Mouse (Mus musculus) forebrain, postnatal 0 days (tissue): ENCODE results near the gene Ehmt1. TPM values are rescaled to one million over a fixed set of nuclear protein-coding genes. Genes with fewer than 3 reads are reported as not detected.

ENCODE experiments used
- ATAC-seq: fragments of 200-750 bp; cut with Nextera tagmentation; 2 replicates; pipeline ENCODE4 v1.8.0; 2017; ENCODE audit warnings: mild to moderate bottlenecking, moderate library complexity
- DNase-seq: peaks from one replicate; pipeline ENCODE4 v3.0.0-alpha.2; 2015
- H3K27ac ChIP-seq: fragments of 300-500 bp; sonication (generic); 2 replicates; pipeline ENCODE4 v1.5.1; 2014; ENCODE audit warnings: low read depth, mild to moderate bottlenecking, antibody characterized with exemption, low read length, moderate library complexity, mixed read lengths
- H3K27me3 ChIP-seq: fragments of 300-500 bp; sonication (generic); 2 replicates; pipeline ENCODE4 v1.6.1; 2014; ENCODE audit warnings: mild to moderate bottlenecking, low read length, mixed read lengths; ENCODE audit not compliant: insufficient read depth
- H3K36me3 ChIP-seq: fragments of 300-500 bp; sonication (generic); 2 replicates; pipeline ENCODE4 v1.6.1; 2014; ENCODE audit warnings: mild to moderate bottlenecking, moderate library complexity; ENCODE audit not compliant: insufficient read depth
- H3K4me1 ChIP-seq: fragments of 300-500 bp; sonication (generic); 2 replicates; pipeline ENCODE4 v1.6.1; 2014; ENCODE audit warnings: antibody characterized with exemption; ENCODE audit not compliant: insufficient read depth
- H3K4me2 ChIP-seq: fragments of 300-500 bp; sonication (generic); 2 replicates; pipeline ENCODE4 v1.6.1; 2014; ENCODE audit warnings: low read depth, mild to moderate bottlenecking, moderate library complexity
- H3K4me3 ChIP-seq: fragments of 300-500 bp; sonication (generic); 2 replicates; pipeline ENCODE4 v1.5.1; 2014; ENCODE audit warnings: low read depth, low read length, mixed read lengths
- H3K9ac ChIP-seq: fragments of 300-500 bp; sonication (generic); 2 replicates; pipeline ENCODE4 v1.6.1; 2014; ENCODE audit warnings: mild to moderate bottlenecking
- H3K9me3 ChIP-seq: fragments of 300-500 bp; sonication (generic); 2 replicates; pipeline ENCODE4 v1.6.1; 2016; ENCODE audit warnings: low read length
- CTCF ChIP-seq: sonication (generic); IDR thresholded peaks from 2 replicates; pipeline ENCODE4 v1.5.1; 2016; ENCODE audit warnings: antibody characterized with exemption, control low read depth, low read depth
- whole genome bisulfite sequencing: fragments of 180-500 bp; shearing (Covaris S2); extraction: QIAGEN DNeasy Blood & Tissue Kit; methylation state at CpG from one replicate; pipeline ENCODE4 v1.1.7; 2014; 5-methylcytosine and 5-hydroxymethylcytosine counted together
- polyA plus RNA-seq: library from polyadenylated mRNA; unstranded; fragments of >200 nt; fragmentation: Nextera tagmentation; extraction: Ambion mirVana; gene quantifications from 2 replicates; pipeline ENCODE4 v1.2.1, GENCODE M21; 2015
- total RNA-seq: library from RNA; depleted of rRNA; stranded (reverse); fragments of >200 nt; gene quantifications from 2 replicates; pipeline ENCODE4 v1.2.3, GENCODE M21; 2014

The Ehmt1 gene
- total and polyA plus RNA-seq, 2 experiments from 2014 or later: 72.1 to 89.4 TPM

- H3K9ac ChIP-seq: no peak overlapping the region
- H3K4me2 ChIP-seq: no peak overlapping the region
- H3K36me3 ChIP-seq: no peaks in the 10 kb centered on the region
- DNase-seq: no peak
- WGBS: 81% methylated on average over 11 of the region's 11 CpGs
- ATAC-seq: no peak
- TF ChIP-seq CTCF: no peak
- no peaks in the 10 kb centered on the region for H3K4me1 ChIP-seq
- no peaks in the 10 kb centered on the region for H3K27me3 ChIP-seq
- H3K27ac ChIP-seq: no peak overlapping the region
- H3K9me3 ChIP-seq: no peaks in the 10 kb centered on the region
- H3K4me3 ChIP-seq: no peak overlapping the region
Observed at GRCm38 (mm10) chr2:24775951-24776587, 143.3 kb downstream of the Ehmt1 start.

GRCm38 (mm10) chr2:24774832-24775231 is 144.6 kb downstream of the Ehmt1 start:
- no peaks in the 10 kb centered on the region for H3K9me3 ChIP-seq
- no peak overlapping the region for H3K4me3 ChIP-seq
- no peak overlapping the region for H3K9ac ChIP-seq
- H3K27ac ChIP-seq: no peak overlapping the region
- H3K4me1 ChIP-seq: no peaks in the 10 kb centered on the region
- H3K4me2 ChIP-seq: no peak overlapping the region
- DNase-seq (no peak), ATAC-seq (no peak)
- WGBS: 69% methylated on average over 7 of the region's 7 CpGs
- TF ChIP-seq CTCF: no peak
- no peaks in the 10 kb centered on the region for H3K36me3 ChIP-seq
- no peaks in the 10 kb centered on the region for H3K27me3 ChIP-seq

GRCm38 (mm10) chr2:24770861-24771260 is 148.6 kb downstream of the Ehmt1 start:
- no peaks in the 10 kb centered on the region for H3K27me3 ChIP-seq
- no peaks in the 10 kb centered on the region for H3K4me1 ChIP-seq
- H3K27ac ChIP-seq: no peak overlapping the region
- peak; percentile 18; the same call in 1 of the 2 replicates for ATAC-seq
- H3K4me3 ChIP-seq: no peak overlapping the region
- TF ChIP-seq CTCF: no peak
- WGBS: 53% methylated on average over 4 of the region's 4 CpGs
- H3K9me3 ChIP-seq: no peaks in the 10 kb centered on the region
- no peak overlapping the region for H3K9ac ChIP-seq
- no peak overlapping the region for H3K4me2 ChIP-seq
- H3K36me3 ChIP-seq: no peaks in the 10 kb centered on the region
- DNase-seq: no peak

- DNase-seq (peak; percentile 93), ATAC-seq (peak; percentile 91)
- Histone ChIP-seq H3K4me2 (peak within 1 kb of the TSS; percentile 77), H3K27me3 (peaks cover 3% of the 10 kb centered on the region; the same call in 1 of the 2 replicates), H3K4me3 (peak within 1 kb of the TSS; percentile 82), H3K9me3 (no peaks in the 10 kb centered on the region), H3K9ac (peak within 1 kb of the TSS; percentile 84), H3K4me1 (no peaks in the 10 kb centered on the region; the same call in 1 of the 2 replicates), H3K36me3 (peaks cover 9% of the 10 kb centered on the region), H3K27ac (peak within 1 kb of the TSS; percentile 83)
- no peak for TF ChIP-seq CTCF
- 1% methylated on average over 42 of the region's 42 CpGs for WGBS
Observed at GRCm38 (mm10) chr2:24763115-24763557, 156.3 kb downstream of the Ehmt1 start, which contains the start of gene Cacna1b. Cacna1b (minus strand) TSS chr2:24763152.

- H3K27ac ChIP-seq: peak overlapping the region; percentile 83
- peak overlapping the region; percentile 84 for H3K9ac ChIP-seq
- no peak for TF ChIP-seq CTCF
- 3% methylated on average over 52 of the region's 52 CpGs for WGBS
- H3K4me2 ChIP-seq: peak overlapping the region; percentile 77
- peaks cover 3% of the 10 kb centered on the region; the same call in 1 of the 2 replicates for H3K27me3 ChIP-seq
- peak; percentile 51 for DNase-seq
- H3K4me3 ChIP-seq: peak overlapping the region; percentile 82
- H3K36me3 ChIP-seq: peaks cover 13% of the 10 kb centered on the region
- H3K9me3 ChIP-seq: no peaks in the 10 kb centered on the region
- H3K4me1 ChIP-seq: no peaks in the 10 kb centered on the region; the same call in 1 of the 2 replicates
- ATAC-seq: peak; percentile 71
Observed at GRCm38 (mm10) chr2:24762446-24762960, 156.9 kb downstream of the Ehmt1 start.

- Histone ChIP-seq H3K9me3 (no peaks in the 10 kb centered on the region), H3K4me2 (peak overlapping the region; percentile 77), H3K36me3 (peaks cover 13% of the 10 kb centered on the region), H3K9ac (peak overlapping the region; percentile 84), H3K4me1 (no peaks in the 10 kb centered on the region; the same call in 1 of the 2 replicates), H3K27me3 (peaks cover 3% of the 10 kb centered on the region; the same call in 1 of the 2 replicates), H3K27ac (peak overlapping the region; percentile 83), H3K4me3 (peak overlapping the region; percentile 82)
- 0% methylated on average over 35 of the region's 35 CpGs for WGBS
- TF ChIP-seq CTCF: no peak
- DNase-seq: peak; percentile 84
- peak; percentile 72 for ATAC-seq
Observed at GRCm38 (mm10) chr2:24761923-24762445, 157.4 kb downstream of the Ehmt1 start.

GRCm38 (mm10) chr2:24755276-24755675 is 164.1 kb downstream of the Ehmt1 start:
- Histone ChIP-seq H3K4me1 (no peaks in the 10 kb centered on the region), H3K4me2 (no peak overlapping the region), H3K9ac (no peak overlapping the region), H3K9me3 (no peaks in the 10 kb centered on the region), H3K27ac (no peak overlapping the region), H3K36me3 (peaks cover 48% of the 10 kb centered on the region), H3K4me3 (no peak overlapping the region), H3K27me3 (no peaks in the 10 kb centered on the region)
- ATAC-seq (peak; percentile 42; the same call in 1 of the 2 replicates), DNase-seq (peak; percentile 50)
- TF ChIP-seq CTCF: peak; percentile 73
- WGBS: 92% methylated on average over 1 of the region's 1 CpGs
